Mouse (Mus musculus) intestine, embryonic 14.5 days (tissue): ENCODE measurements around the gene Arhgef18. TPM values are rescaled to one million over a fixed set of nuclear protein-coding genes. Genes with fewer than 3 reads are reported as not detected.

Experiments
- ATAC-seq: fragments of 200-750 bp; cut with Nextera tagmentation; replicated peaks from 2 replicates; pipeline ENCODE4 v1.8.0; 2017; ENCODE audit warnings: low read depth, moderate number of reproducible peaks, moderate TSS enrichment, moderate library complexity; ENCODE audit not compliant: low FRiP score, low TSS enrichment
- DNase-seq: peaks from one replicate; pipeline ENCODE4 v3.0.0-alpha.2; 2018; ENCODE audit warnings: low spot score
- H3K27ac ChIP-seq: fragments of 300-500 bp; sonication (generic); 2 replicates; pipeline ENCODE4 v1.5.1; 2014; ENCODE audit warnings: low read depth, mild to moderate bottlenecking, control low read depth
- H3K27me3 ChIP-seq: fragments of 300-500 bp; sonication (generic); replicated peaks from 2 replicates; pipeline ENCODE4 v1.6.1; 2014; ENCODE audit warnings: low read length, control low read depth; ENCODE audit not compliant: control insufficient read depth, insufficient read depth
- H3K36me3 ChIP-seq: fragments of 300-500 bp; sonication (generic); 2 replicates; pipeline ENCODE4 v1.6.1; 2014; ENCODE audit warnings: low read length, control low read depth; ENCODE audit not compliant: control insufficient read depth, insufficient read depth
- H3K4me1 ChIP-seq: fragments of 300-500 bp; sonication (generic); replicated peaks from 2 replicates; pipeline ENCODE4 v1.6.1; 2014; ENCODE audit warnings: low read length, control low read depth, mixed read lengths; ENCODE audit not compliant: control insufficient read depth, insufficient read depth
- H3K4me2 ChIP-seq: fragments of 300-500 bp; sonication (generic); 2 replicates; pipeline ENCODE4 v1.6.1; 2014; ENCODE audit warnings: low read length
- H3K4me3 ChIP-seq: fragments of 300-500 bp; sonication (generic); 2 replicates; pipeline ENCODE4 v1.5.1; 2014; ENCODE audit warnings: low read depth, low read length, control low read depth, mixed read lengths
- H3K9ac ChIP-seq: fragments of 300-500 bp; sonication (generic); 2 replicates; pipeline ENCODE4 v1.6.1; 2014; ENCODE audit warnings: mild to moderate bottlenecking, low read length
- H3K9me3 ChIP-seq: fragments of 300-500 bp; sonication (generic); 2 replicates; pipeline ENCODE4 v1.6.1; 2016; ENCODE audit warnings: low read length, control low read depth; ENCODE audit not compliant: control insufficient read depth
- WGBS: fragments of 180-500 bp; shearing (Covaris S2); extraction: QIAGEN DNeasy Blood & Tissue Kit; methylation state at CpG from one replicate; pipeline ENCODE4 v1.1.7; 2014; 5-methylcytosine and 5-hydroxymethylcytosine counted together
- polyA plus RNA-seq: library from polyadenylated mRNA; unstranded; fragments of >200 nt; fragmentation: Nextera tagmentation; extraction: Ambion mirVana; gene quantifications from 2 replicates; pipeline ENCODE4 v1.2.1, GENCODE M21; 2014

Arhgef18 gene
- polyA plus RNA-seq, 1 experiment from 2014 or later: 8.6 TPM

DNA sequence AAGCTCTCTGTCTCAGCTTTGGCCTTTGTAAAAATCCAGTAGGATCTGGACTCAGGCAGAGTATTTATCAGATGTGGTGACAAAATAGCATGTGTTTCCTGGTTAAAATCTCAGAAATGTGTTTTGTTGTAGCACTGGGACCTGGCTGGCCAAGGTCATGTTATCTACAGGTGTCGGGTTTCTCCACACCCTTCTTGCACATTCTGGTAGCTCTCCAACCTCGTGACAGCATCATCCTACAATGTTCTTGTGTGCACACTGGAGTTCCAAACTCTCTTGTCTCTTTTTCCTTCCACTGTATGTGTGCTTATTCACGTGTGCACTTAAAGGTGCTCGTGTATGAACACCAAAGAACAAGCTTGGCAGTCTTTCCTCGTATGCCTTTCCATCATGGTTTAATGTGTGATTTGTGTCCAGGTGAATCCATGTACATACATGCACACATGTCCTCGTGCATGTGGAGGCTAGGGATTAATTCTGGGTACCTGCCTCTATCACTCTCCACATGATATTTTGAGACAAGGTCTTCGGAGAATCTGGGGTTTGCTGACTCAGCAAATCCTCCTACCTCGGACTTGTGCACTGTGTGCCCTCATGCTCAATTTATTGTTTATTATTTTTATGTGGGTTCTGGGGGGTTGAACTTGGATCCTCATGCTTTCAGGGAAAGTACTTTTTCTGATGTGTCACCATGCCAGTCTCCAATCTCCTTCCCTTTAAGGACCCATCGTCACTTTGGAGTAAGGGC is 4.0 kb upstream of the Arhgef18 start:
- no peaks in the 10 kb centered on the region for H3K36me3 ChIP-seq
- 66% methylated on average over 9 of the region's 9 CpGs for WGBS
- no peak for DNase-seq
- H3K9me3 ChIP-seq: no peaks in the 10 kb centered on the region
- H3K27me3 ChIP-seq: no peaks in the 10 kb centered on the region
- no peak overlapping the region for H3K9ac ChIP-seq
- ATAC-seq: no peak
- peaks cover 4% of the 10 kb centered on the region for H3K4me1 ChIP-seq
- no peak overlapping the region for H3K27ac ChIP-seq
- H3K4me3 ChIP-seq: no peak overlapping the region
- H3K4me2 ChIP-seq: no peak overlapping the region

DNA sequence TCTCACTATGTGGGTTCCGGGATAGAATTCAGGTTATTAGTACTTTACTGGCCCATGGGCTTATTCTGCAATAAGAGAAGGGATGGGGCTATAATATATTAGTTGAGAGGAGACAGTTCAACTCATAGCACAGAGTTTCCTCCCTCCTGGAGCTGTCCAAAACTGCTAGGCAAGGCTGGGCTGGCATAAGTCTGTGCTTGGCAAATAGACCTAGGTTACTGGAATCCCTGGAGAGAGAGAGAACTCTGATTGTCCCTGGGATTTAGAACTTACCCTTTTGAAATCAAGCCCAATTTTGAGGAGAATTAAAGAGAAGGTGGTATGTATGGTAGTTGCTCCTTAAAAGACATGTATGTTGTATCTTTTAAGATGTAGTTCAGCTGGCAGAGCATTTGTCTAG is 3.3 kb upstream of the Arhgef18 start:
- H3K36me3 ChIP-seq: no peaks in the 10 kb centered on the region
- WGBS: 96% methylated on average over 1 of the region's 1 CpGs
- no peaks in the 10 kb centered on the region for H3K27me3 ChIP-seq
- peaks cover 9% of the 10 kb centered on the region for H3K4me1 ChIP-seq
- DNase-seq (no peak), ATAC-seq (no peak)
- H3K4me2 ChIP-seq: no peak overlapping the region
- no peak overlapping the region for H3K27ac ChIP-seq
- H3K4me3 ChIP-seq: no peak overlapping the region
- H3K9me3 ChIP-seq: no peaks in the 10 kb centered on the region
- H3K9ac ChIP-seq: no peak overlapping the region

DNA sequence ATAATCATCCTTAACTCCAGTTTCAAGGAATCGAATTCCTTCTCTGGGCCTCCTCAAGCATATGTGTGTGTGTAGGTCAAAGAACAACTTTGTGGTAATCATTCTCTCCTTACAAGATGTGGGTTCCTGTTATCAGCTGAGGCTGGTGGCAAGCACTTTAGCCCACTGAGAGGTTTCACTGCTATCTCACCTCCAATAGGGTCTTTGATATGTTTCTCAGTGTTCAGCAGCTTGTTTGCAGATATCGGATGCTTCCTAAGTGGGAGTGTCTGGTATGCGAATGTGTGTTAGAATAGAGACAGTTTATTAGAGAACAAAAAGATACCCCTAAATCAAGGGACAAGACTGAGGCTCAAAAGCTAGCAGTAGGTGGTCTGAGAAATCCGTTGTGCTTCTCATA is 513 bp upstream of the Arhgef18 start:
- Histone ChIP-seq H3K27me3 (no peaks in the 10 kb centered on the region), H3K4me2 (peak overlapping the region; percentile 75), H3K36me3 (no peaks in the 10 kb centered on the region), H3K4me3 (peak overlapping the region; percentile 71), H3K9me3 (no peaks in the 10 kb centered on the region), H3K9ac (peak overlapping the region; percentile 62), H3K4me1 (peaks cover 20% of the 10 kb centered on the region), H3K27ac (no peak overlapping the region)
- no peak for ATAC-seq
- DNase-seq: no peak
- WGBS: 45% methylated on average over 4 of the region's 4 CpGs

DNA sequence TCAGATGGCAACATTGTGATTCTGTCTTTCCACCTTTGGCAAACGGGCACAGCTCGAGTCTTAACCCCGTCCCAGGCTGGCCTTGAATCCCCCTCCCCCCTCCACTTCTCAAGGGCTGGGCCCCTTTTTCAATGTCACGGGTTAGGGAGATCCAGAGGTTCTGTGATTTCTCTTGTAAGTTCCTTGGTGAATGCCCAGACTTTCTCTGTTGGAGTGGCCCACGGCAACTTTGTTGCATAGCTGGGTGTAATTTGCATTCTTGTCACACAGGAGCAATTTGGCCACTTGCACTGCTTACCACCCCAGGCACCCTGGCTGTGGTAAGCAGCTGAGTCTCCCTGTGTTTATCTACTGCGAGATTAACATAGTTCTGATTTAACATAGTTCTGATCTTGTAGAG is 1.8 kb downstream of the Arhgef18 start:
- no peaks in the 10 kb centered on the region for H3K36me3 ChIP-seq
- H3K4me3 ChIP-seq: no peak overlapping the region
- 25% methylated on average over 6 of the region's 6 CpGs for WGBS
- no peaks in the 10 kb centered on the region for H3K9me3 ChIP-seq
- peaks cover 20% of the 10 kb centered on the region for H3K4me1 ChIP-seq
- ATAC-seq (no peak), DNase-seq (no peak)
- peak overlapping the region; percentile 16; the same call in 1 of the 2 replicates for H3K4me2 ChIP-seq
- H3K27me3 ChIP-seq: no peaks in the 10 kb centered on the region
- H3K9ac ChIP-seq: no peak overlapping the region
- no peak overlapping the region for H3K27ac ChIP-seq

DNA sequence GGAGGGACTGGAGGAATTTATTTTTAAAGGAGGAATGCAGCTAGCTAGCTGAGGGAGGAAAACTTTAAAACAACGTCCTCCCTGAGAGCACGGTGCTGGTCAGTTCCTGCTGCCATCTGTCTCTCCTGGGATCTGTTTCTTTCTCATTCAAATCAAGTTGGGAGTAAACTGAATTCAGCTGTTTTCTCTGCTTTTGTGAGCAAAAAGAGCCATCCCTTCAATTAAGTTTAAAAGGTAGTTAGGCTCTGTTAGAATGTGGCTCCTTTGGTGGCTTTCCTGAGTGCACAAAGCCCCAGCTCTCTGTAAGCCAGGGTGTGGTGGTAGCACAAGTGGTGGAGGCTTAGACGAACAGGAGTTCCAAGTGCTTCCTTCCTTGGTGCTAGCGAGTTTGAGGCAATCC is 2.4 kb downstream of the Arhgef18 start:
- 29% methylated on average over 4 of the region's 4 CpGs for WGBS
- Histone ChIP-seq H3K27ac (no peak overlapping the region), H3K27me3 (no peaks in the 10 kb centered on the region), H3K36me3 (no peaks in the 10 kb centered on the region), H3K9ac (no peak overlapping the region), H3K9me3 (no peaks in the 10 kb centered on the region), H3K4me2 (peak overlapping the region; percentile 16; the same call in 1 of the 2 replicates), H3K4me3 (no peak overlapping the region), H3K4me1 (peaks cover 20% of the 10 kb centered on the region)
- DNase-seq (no peak), ATAC-seq (no peak)

DNA sequence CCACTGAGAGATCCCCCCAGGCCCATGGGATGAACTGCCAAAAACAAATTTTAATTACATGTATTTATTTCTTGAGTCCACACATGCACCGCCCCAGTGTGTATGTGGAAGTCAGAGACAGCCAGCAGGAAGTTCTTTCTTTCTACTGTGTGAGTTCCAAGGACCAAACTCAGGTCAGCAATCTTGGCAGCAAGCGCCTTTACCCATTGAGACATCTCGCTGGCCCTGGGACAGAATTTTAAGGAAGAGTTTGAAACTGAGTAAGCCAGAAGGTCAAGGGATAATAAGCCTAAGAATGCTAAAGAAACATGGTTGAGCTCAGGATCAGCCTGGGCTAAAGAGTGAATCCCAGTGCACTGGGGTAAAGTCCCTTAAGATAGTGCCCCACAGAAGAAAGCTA is 4.8 kb downstream of the Arhgef18 start:
- H3K4me3 ChIP-seq: no peak overlapping the region
- H3K4me1 ChIP-seq: peaks cover 20% of the 10 kb centered on the region
- no peak overlapping the region for H3K27ac ChIP-seq
- ATAC-seq (no peak), DNase-seq (no peak)
- no peak overlapping the region for H3K4me2 ChIP-seq
- WGBS: 93% methylated on average over 3 of the region's 3 CpGs
- H3K9me3 ChIP-seq: no peaks in the 10 kb centered on the region
- H3K36me3 ChIP-seq: peaks cover 12% of the 10 kb centered on the region
- H3K9ac ChIP-seq: no peak overlapping the region
- H3K27me3 ChIP-seq: no peaks in the 10 kb centered on the region

DNA sequence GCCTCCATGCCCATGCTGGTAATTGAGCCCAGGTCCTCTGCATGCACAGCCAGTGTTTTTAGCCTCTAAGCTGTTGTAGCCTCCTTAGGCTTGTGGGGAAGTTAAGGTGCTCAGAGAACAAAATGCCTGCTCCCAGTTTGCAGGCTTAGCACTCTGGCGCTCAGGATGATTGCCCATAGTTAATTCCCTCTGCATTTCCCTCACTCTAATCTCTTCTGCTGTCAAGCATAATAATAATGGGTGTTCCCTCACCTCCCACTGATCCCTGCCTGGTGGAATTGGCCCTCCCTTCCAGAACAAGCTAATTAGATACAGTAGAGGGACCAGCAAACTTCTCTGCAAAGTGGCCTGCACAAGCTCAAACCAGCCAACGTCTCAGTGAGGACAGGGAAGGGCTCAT is 7.7 kb downstream of the Arhgef18 start:
- no peaks in the 10 kb centered on the region for H3K27me3 ChIP-seq
- H3K4me1 ChIP-seq: peaks cover 1% of the 10 kb centered on the region
- no peak overlapping the region for H3K4me3 ChIP-seq
- H3K4me2 ChIP-seq: no peak overlapping the region
- DNase-seq: no peak
- H3K9me3 ChIP-seq: no peaks in the 10 kb centered on the region
- peaks cover 12% of the 10 kb centered on the region for H3K36me3 ChIP-seq
- H3K9ac ChIP-seq: no peak overlapping the region
- 22% methylated on average over 2 of the region's 2 CpGs for WGBS
- no peak overlapping the region for H3K27ac ChIP-seq
- no peak for ATAC-seq

DNA sequence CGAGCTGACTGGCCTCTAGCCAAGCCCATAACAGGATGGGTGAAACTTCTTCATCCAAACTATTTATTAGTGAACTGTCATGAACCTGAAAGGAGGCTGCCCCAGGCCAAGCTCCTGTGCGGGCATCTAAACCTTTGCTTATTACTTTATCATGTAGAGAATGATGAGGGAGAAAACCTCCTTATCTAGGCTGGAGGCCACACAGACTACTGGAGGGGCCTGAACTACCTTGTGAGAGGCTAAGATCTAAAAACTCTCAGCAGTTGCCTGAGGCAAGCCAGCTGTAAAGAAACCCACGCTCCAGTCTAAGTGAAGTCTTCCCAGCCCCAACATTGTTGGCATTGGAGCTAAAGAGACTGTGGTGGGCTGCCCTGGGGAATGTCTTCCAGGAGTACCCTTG is 14.6 kb downstream of the Arhgef18 start:
- no peak overlapping the region for H3K27ac ChIP-seq
- no peak overlapping the region for H3K4me2 ChIP-seq
- peaks cover 5% of the 10 kb centered on the region; the same call in 1 of the 2 replicates for H3K36me3 ChIP-seq
- H3K27me3 ChIP-seq: no peaks in the 10 kb centered on the region
- no peak overlapping the region for H3K4me3 ChIP-seq
- 84% methylated on average over 3 of the region's 3 CpGs for WGBS
- ATAC-seq (no peak), DNase-seq (no peak)
- H3K9me3 ChIP-seq: no peaks in the 10 kb centered on the region
- no peaks in the 10 kb centered on the region; the same call in 1 of the 2 replicates for H3K4me1 ChIP-seq
- H3K9ac ChIP-seq: no peak overlapping the region

DNA sequence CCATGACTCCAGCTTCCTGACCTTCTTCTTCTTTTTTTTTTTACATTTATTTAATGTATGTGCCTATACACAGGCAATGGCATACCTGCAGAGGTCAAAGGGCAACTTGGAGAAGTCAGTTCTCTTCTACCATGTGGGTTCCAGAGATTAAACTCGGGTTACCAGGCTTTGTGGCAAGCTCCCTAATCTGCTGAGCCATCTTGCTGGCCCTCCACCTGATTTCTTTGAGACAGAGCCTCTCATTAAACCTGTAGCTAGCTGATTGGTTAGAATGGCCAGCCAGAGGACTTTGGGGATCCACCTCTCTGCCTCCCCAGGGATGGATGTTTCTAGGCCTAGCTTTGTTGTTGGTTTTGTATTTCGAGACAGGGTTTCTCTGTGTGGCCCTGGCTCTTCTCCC is 18.3 kb downstream of the Arhgef18 start:
- no peaks in the 10 kb centered on the region for H3K27me3 ChIP-seq
- no peak overlapping the region for H3K27ac ChIP-seq
- 89% methylated on average over 2 of the region's 2 CpGs for WGBS

More for the DNA sequence above, 18.3 kb downstream of the Arhgef18 start:
- Histone ChIP-seq H3K9ac (no peak overlapping the region), H3K4me1 (no peaks in the 10 kb centered on the region; the same call in 1 of the 2 replicates), H3K9me3 (no peaks in the 10 kb centered on the region), H3K4me3 (no peak overlapping the region), H3K4me2 (no peak overlapping the region), H3K36me3 (0 out of 2 replicates have a peak, but pooled peaks cover 3% of the 10 kb centered on the region)
- DNase-seq (no peak), ATAC-seq (no peak)
